Mouse (Mus musculus) neural tube, embryonic 14.5 days (tissue): ENCODE data around the gene Grip1. TPM values are rescaled to one million over a fixed set of nuclear protein-coding genes. Genes with fewer than 3 reads are reported as not detected.

ENCODE experiments used
- ATAC-seq: fragments of 200-750 bp; cut with Nextera tagmentation; 2 replicates; pipeline ENCODE4 v1.8.0; 2017; ENCODE audit warnings: low read depth, mild to moderate bottlenecking, moderate TSS enrichment, moderate library complexity
- H3K27ac ChIP-seq: fragments of 300-500 bp; sonication (generic); 2 replicates; pipeline ENCODE4 v1.5.1; 2014; ENCODE audit warnings: low read depth, mild to moderate bottlenecking, control low read depth, low read length, moderate library complexity, mixed read lengths
- H3K27me3 ChIP-seq: fragments of 300-500 bp; sonication (generic); 2 replicates; pipeline ENCODE4 v1.6.1; 2014; ENCODE audit warnings: low read length; ENCODE audit not compliant: control insufficient read depth, insufficient read depth
- H3K36me3 ChIP-seq: fragments of 300-500 bp; sonication (generic); 2 replicates; pipeline ENCODE4 v1.6.1; 2014; ENCODE audit warnings: low read length, mixed read lengths; ENCODE audit not compliant: control insufficient read depth, insufficient read depth
- H3K4me1 ChIP-seq: fragments of 300-500 bp; sonication (generic); 2 replicates; pipeline ENCODE4 v1.6.1; 2014; ENCODE audit warnings: low read length; ENCODE audit not compliant: control insufficient read depth, insufficient read depth
- H3K4me2 ChIP-seq: fragments of 300-500 bp; sonication (generic); 2 replicates; pipeline ENCODE4 v1.6.1; 2014; ENCODE audit warnings: mild to moderate bottlenecking, low read depth, low read length, control low read depth
- H3K4me3 ChIP-seq: fragments of 300-500 bp; sonication (generic); 2 replicates; pipeline ENCODE4 v1.5.1; 2014; ENCODE audit warnings: low read depth, low read length, control low read depth, mixed read lengths
- H3K9ac ChIP-seq: fragments of 300-500 bp; sonication (generic); replicated peaks from 2 replicates; pipeline ENCODE4 v1.6.1; 2014; ENCODE audit warnings: low read depth, mild to moderate bottlenecking, control low read depth, low read length, mixed read lengths
- H3K9me3 ChIP-seq: fragments of 300-500 bp; sonication (generic); 2 replicates; pipeline ENCODE4 v1.6.1; 2016; ENCODE audit warnings: low read length; ENCODE audit not compliant: control insufficient read depth
- WGBS: fragments of 180-500 bp; shearing (Covaris S2); extraction: QIAGEN DNeasy Blood & Tissue Kit; methylation state at CpG from one replicate; pipeline ENCODE4 v1.1.7; 2014; 5-methylcytosine and 5-hydroxymethylcytosine counted together
- polyA plus RNA-seq: library from polyadenylated mRNA; unstranded; fragments of >200 nt; fragmentation: Nextera tagmentation; extraction: Ambion mirVana; gene quantifications from 2 replicates; pipeline ENCODE4 v1.2.1, GENCODE M21; 2014

Gene Grip1
- polyA plus RNA-seq, 1 experiment from 2014 or later, result 27.0 TPM

GRCm38 (mm10) chr10:119722471-119722870 is 268.8 kb downstream of the Grip1 start:
- no peak overlapping the region for H3K4me3 ChIP-seq
- no peak for ATAC-seq

GRCm38 (mm10) chr10:119723671-119724070 is 270.0 kb downstream of the Grip1 start:
- no peaks in the 10 kb centered on the region for H3K27me3 ChIP-seq
- H3K27ac ChIP-seq, result no peak overlapping the region
- no peaks in the 10 kb centered on the region for H3K36me3 ChIP-seq
- no peak overlapping the region for H3K9ac ChIP-seq
- no peaks in the 10 kb centered on the region for H3K9me3 ChIP-seq
- H3K4me2 ChIP-seq, result no peak overlapping the region
- no peak overlapping the region for H3K4me3 ChIP-seq
- peaks cover 14% of the 10 kb centered on the region; the same call in 1 of the 2 replicates for H3K4me1 ChIP-seq
- 40% methylated on average over 9 of the region's 9 CpGs for WGBS
- peak; percentile 47; the same call in 1 of the 2 replicates for ATAC-seq

More at GRCm38 (mm10) chr10:119722471-119722870, 268.8 kb downstream of the Grip1 start:
- Histone ChIP-seq H3K9ac (no peak overlapping the region), H3K36me3 (no peaks in the 10 kb centered on the region), H3K27me3 (no peaks in the 10 kb centered on the region), H3K4me1 (peaks cover 14% of the 10 kb centered on the region; the same call in 1 of the 2 replicates), H3K9me3 (no peaks in the 10 kb centered on the region), H3K27ac (no peak overlapping the region), H3K4me2 (no peak overlapping the region)
- 23% methylated on average over 2 of the region's 2 CpGs for WGBS

GRCm38 (mm10) chr10:119725363-119725762 is 271.7 kb downstream of the Grip1 start:
- peak; percentile 39; the same call in 1 of the 2 replicates for ATAC-seq
- H3K27ac ChIP-seq, result no peak overlapping the region
- H3K36me3 ChIP-seq, result no peaks in the 10 kb centered on the region
- H3K4me1 ChIP-seq, result peaks cover 14% of the 10 kb centered on the region; the same call in 1 of the 2 replicates
- no peaks in the 10 kb centered on the region for H3K9me3 ChIP-seq
- H3K4me3 ChIP-seq, result no peak overlapping the region
- no peak overlapping the region for H3K4me2 ChIP-seq
- H3K9ac ChIP-seq, result no peak overlapping the region
- no peaks in the 10 kb centered on the region for H3K27me3 ChIP-seq
- WGBS, result 44% methylated on average over 5 of the region's 5 CpGs

- no peak overlapping the region for H3K9ac ChIP-seq
- H3K4me1 ChIP-seq, result peaks cover 14% of the 10 kb centered on the region; the same call in 1 of the 2 replicates
- no peak overlapping the region for H3K27ac ChIP-seq
- H3K4me2 ChIP-seq, result no peak overlapping the region
- 78% methylated on average over 7 of the region's 7 CpGs for WGBS
- H3K36me3 ChIP-seq, result no peaks in the 10 kb centered on the region
- ATAC-seq, result no peak
- H3K4me3 ChIP-seq, result no peak overlapping the region
- no peaks in the 10 kb centered on the region for H3K9me3 ChIP-seq
- no peaks in the 10 kb centered on the region for H3K27me3 ChIP-seq
These were observed 272.3 kb downstream of the Grip1 start for GRCm38 (mm10) chr10:119725966-119726365.

GRCm38 (mm10) chr10:119726921-119727320 is 273.3 kb downstream of the Grip1 start:
- Histone ChIP-seq H3K4me3 (no peak overlapping the region), H3K9ac (no peak overlapping the region), H3K4me2 (no peak overlapping the region), H3K36me3 (no peaks in the 10 kb centered on the region), H3K9me3 (no peaks in the 10 kb centered on the region), H3K27ac (no peak overlapping the region), H3K27me3 (no peaks in the 10 kb centered on the region), H3K4me1 (peaks cover 14% of the 10 kb centered on the region; the same call in 1 of the 2 replicates)
- WGBS, result 88% methylated on average over 6 of the region's 6 CpGs
- ATAC-seq, result no peak

- Histone ChIP-seq H3K4me2 (no peak overlapping the region), H3K27ac (0 out of 2 replicates have a peak overlapping the region, but pooled peaks have one; percentile 17), H3K9me3 (no peaks in the 10 kb centered on the region), H3K4me1 (no peaks in the 10 kb centered on the region; the same call in 1 of the 2 replicates), H3K27me3 (no peaks in the 10 kb centered on the region), H3K36me3 (no peaks in the 10 kb centered on the region), H3K9ac (no peak overlapping the region), H3K4me3 (no peak overlapping the region)
- 48% methylated on average over 5 of the region's 5 CpGs for WGBS
- ATAC-seq, result no peak
These were observed 276.6 kb downstream of the Grip1 start for GRCm38 (mm10) chr10:119730206-119730605.

- Histone ChIP-seq H3K36me3 (no peaks in the 10 kb centered on the region), H3K4me3 (no peak overlapping the region), H3K9me3 (no peaks in the 10 kb centered on the region), H3K27ac (no peak overlapping the region), H3K9ac (no peak overlapping the region), H3K4me1 (no peaks in the 10 kb centered on the region), H3K4me2 (no peak overlapping the region), H3K27me3 (no peaks in the 10 kb centered on the region)
- ATAC-seq, result no peak
- 70% methylated on average over 19 of the region's 19 CpGs for WGBS
These were observed 281.7 kb downstream of the Grip1 start for GRCm38 (mm10) chr10:119735011-119735992.

GRCm38 (mm10) chr10:119739466-119739865 is 285.8 kb downstream of the Grip1 start:
- Histone ChIP-seq H3K4me2 (no peak overlapping the region), H3K4me3 (no peak overlapping the region), H3K27me3 (no peaks in the 10 kb centered on the region), H3K4me1 (no peaks in the 10 kb centered on the region), H3K27ac (no peak overlapping the region), H3K36me3 (no peaks in the 10 kb centered on the region), H3K9me3 (no peaks in the 10 kb centered on the region), H3K9ac (no peak overlapping the region)
- WGBS, result 90% methylated on average over 7 of the region's 7 CpGs
- no peak for ATAC-seq

- no peak for ATAC-seq
- Histone ChIP-seq H3K4me1 (no peaks in the 10 kb centered on the region), H3K9ac (no peak overlapping the region), H3K4me3 (no peak overlapping the region), H3K4me2 (no peak overlapping the region), H3K27me3 (no peaks in the 10 kb centered on the region), H3K27ac (no peak overlapping the region), H3K36me3 (no peaks in the 10 kb centered on the region), H3K9me3 (no peaks in the 10 kb centered on the region)
- 83% methylated on average over 8 of the region's 8 CpGs for WGBS
These were observed 289.1 kb downstream of the Grip1 start for GRCm38 (mm10) chr10:119742722-119743121.
